Mouse (Mus musculus) testis, adult 2 months (tissue): Measurements from ENCODE around the gene Ccdc8.

Experiments
- CTCF ChIP-seq: fragments of 200-500 bp; IDR thresholded peaks from 2 replicates; pipeline ENCODE4 v1.5.1; 2012; ENCODE audit warnings: low read depth, mild to moderate bottlenecking, inconsistent platforms, low read length, moderate library complexity; ENCODE audit not compliant: control insufficient read depth, insufficient read depth, insufficient replicate concordance
- POLR2A ChIP-seq: fragments of 200-500 bp; IDR thresholded peaks from 2 replicates; pipeline ENCODE4 v1.6.1; 2012; ENCODE audit warnings: low read depth, mild to moderate bottlenecking, inconsistent platforms, low read length, moderate library complexity; ENCODE audit not compliant: control insufficient read depth

- TF ChIP-seq POLR2A, result no peak
- TF ChIP-seq CTCF, result peak; percentile 65; the same call in 1 of the 2 replicates
Measured at GRCm38 (mm10) chr7:16950861-16951635, 41.5 kb upstream of the Ccdc8 start.
